Mouse (Mus musculus): ENCODE data around the gene Mindy4b-ps. TPM values are rescaled to one million over a fixed set of nuclear protein-coding genes. Genes with fewer than 3 reads are reported as not detected.

The Mindy4b-ps gene
- polyA plus RNA-seq, 1 experiment from 2014 or later, result not detected

- no peak overlapping the region for H3K27ac ChIP-seq (ENCODE audit: low read depth, low read length)
- H3K9ac ChIP-seq (ENCODE audit: low read depth, low read length), result no peak overlapping the region
- no peak overlapping the region for H3K4me2 ChIP-seq (replicated peaks; ENCODE audit: low read depth, low read length)
- ATAC-seq (ENCODE audit: low FRiP score, low TSS enrichment), result no peak
- no peak overlapping the region for H3K4me3 ChIP-seq (ENCODE audit: low read length)
- no peaks in the 10 kb centered on the region for H3K4me1 ChIP-seq (ENCODE audit: control insufficient read depth, insufficient read depth, low read length)
- 86% methylated on average over 14 of the region's 14 CpGs for WGBS
- no peaks in the 10 kb centered on the region for H3K27me3 ChIP-seq (ENCODE audit: control insufficient read depth, insufficient read depth, low read length)
- H3K9me3 ChIP-seq (ENCODE audit: control insufficient read depth, low read length), result no peaks in the 10 kb centered on the region
- no peaks in the 10 kb centered on the region for H3K36me3 ChIP-seq (ENCODE audit: control insufficient read depth, insufficient read depth, low read length)
Measured at GRCm38 (mm10) chr3:58828366-58829153, 6.4 kb upstream of the Mindy4b-ps start.

DNA sequence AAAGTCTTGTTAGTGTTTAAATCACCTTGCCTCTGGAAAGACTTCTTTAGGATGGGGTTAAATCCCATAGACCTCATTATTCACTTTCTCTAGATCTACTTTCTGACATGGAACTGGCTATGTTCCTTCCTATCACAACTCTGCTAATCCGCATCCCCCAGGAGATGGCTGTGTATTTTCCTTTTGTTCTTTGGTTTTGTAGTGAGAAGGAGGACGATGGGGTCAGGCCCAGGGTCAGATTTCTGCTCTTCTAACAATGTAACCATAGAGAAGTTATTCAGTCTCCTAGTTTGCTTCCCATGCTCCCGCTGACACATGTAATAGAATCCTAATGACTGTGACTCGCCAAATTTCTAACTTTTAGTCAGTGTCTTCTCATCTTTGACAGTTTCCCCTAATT, 4.2 kb upstream of the Mindy4b-ps start:
- no peak for ATAC-seq (ENCODE audit: low FRiP score, low TSS enrichment)
- H3K36me3 ChIP-seq (ENCODE audit: control insufficient read depth, insufficient read depth, low read length), result no peaks in the 10 kb centered on the region
- no peak overlapping the region for H3K27ac ChIP-seq (ENCODE audit: low read depth, low read length)
- H3K4me3 ChIP-seq (ENCODE audit: low read length), result no peak overlapping the region
- H3K4me2 ChIP-seq (replicated peaks; ENCODE audit: low read depth, low read length), result no peak overlapping the region
- 44% methylated on average over 4 of the region's 4 CpGs for WGBS
- H3K4me1 ChIP-seq (ENCODE audit: control insufficient read depth, insufficient read depth, low read length), result no peaks in the 10 kb centered on the region
- H3K27me3 ChIP-seq (ENCODE audit: control insufficient read depth, insufficient read depth, low read length), result no peaks in the 10 kb centered on the region
- no peak overlapping the region for H3K9ac ChIP-seq (ENCODE audit: low read depth, low read length)
- no peaks in the 10 kb centered on the region for H3K9me3 ChIP-seq (ENCODE audit: control insufficient read depth, low read length)

DNA sequence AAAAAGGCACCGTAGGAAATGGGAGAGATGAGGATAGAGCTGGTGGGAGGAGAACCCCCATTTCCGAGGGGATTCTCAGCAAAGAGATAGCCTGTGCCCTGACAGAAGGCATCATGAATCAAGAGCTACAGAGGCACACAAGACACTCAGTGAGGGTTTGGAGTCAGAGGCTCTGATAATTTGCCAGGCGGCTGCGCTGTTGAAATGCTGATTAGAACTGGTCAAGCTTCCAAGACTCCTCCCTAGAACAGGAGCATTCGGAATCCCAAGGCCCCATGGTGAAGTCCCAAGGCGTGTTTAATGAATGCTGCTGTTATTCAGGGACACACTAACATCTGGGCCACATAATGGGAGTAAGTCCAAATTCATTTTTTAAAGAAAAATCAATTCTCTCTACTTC, 4.8 kb downstream of the Mindy4b-ps start:
- Histone ChIP-seq H3K9me3 (ENCODE audit: control insufficient read depth, low read length) (no peaks in the 10 kb centered on the region), H3K4me3 (ENCODE audit: low read length) (no peak overlapping the region), H3K9ac (ENCODE audit: low read depth, low read length) (no peak overlapping the region), H3K4me1 (ENCODE audit: control insufficient read depth, insufficient read depth, low read length) (no peaks in the 10 kb centered on the region), H3K27ac (ENCODE audit: low read depth, low read length) (no peak overlapping the region), H3K36me3 (ENCODE audit: control insufficient read depth, insufficient read depth, low read length) (no peaks in the 10 kb centered on the region), H3K4me2 (replicated peaks; ENCODE audit: low read depth, low read length) (no peak overlapping the region), H3K27me3 (ENCODE audit: control insufficient read depth, insufficient read depth, low read length) (no peaks in the 10 kb centered on the region)
- 51% methylated on average over 6 of the region's 6 CpGs for WGBS
- no peak for ATAC-seq (ENCODE audit: low FRiP score, low TSS enrichment)

DNA sequence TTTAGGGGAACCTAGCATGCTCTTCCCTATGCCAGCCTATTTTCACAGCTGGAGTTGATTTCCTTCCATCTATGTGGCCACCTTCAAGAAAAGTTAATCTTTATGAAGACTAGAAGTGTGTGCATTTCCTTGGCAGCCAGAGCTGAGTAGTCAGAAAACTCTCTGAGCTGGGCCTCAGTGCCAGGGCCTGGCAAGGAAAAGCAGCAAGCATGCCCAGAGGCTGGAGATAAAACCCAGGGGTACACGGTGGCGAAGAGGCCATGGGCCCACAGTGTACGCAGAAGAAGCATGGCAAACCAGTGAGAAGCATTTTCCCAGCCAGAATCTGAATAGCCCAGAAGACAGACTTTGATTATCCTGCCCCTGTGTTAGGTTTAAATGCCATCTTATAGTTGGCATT, 7.9 kb downstream of the Mindy4b-ps start:
- H3K27ac ChIP-seq (ENCODE audit: low read depth, low read length), result no peak overlapping the region
- no peaks in the 10 kb centered on the region for H3K9me3 ChIP-seq (ENCODE audit: control insufficient read depth, low read length)
- H3K9ac ChIP-seq (ENCODE audit: low read depth, low read length), result no peak overlapping the region
- H3K4me1 ChIP-seq (ENCODE audit: control insufficient read depth, insufficient read depth, low read length), result no peaks in the 10 kb centered on the region
- WGBS, result 89% methylated on average over 3 of the region's 3 CpGs
- no peak for ATAC-seq (ENCODE audit: low FRiP score, low TSS enrichment)
- H3K4me2 ChIP-seq (replicated peaks; ENCODE audit: low read depth, low read length), result no peak overlapping the region
- H3K36me3 ChIP-seq (ENCODE audit: control insufficient read depth, insufficient read depth, low read length), result no peaks in the 10 kb centered on the region
- no peaks in the 10 kb centered on the region for H3K27me3 ChIP-seq (ENCODE audit: control insufficient read depth, insufficient read depth, low read length)
- H3K4me3 ChIP-seq (ENCODE audit: low read length), result no peak overlapping the region

GRCm38 (mm10) chr3:58810353-58810752, 11.8 kb downstream of the Mindy4b-ps start:
- no peaks in the 10 kb centered on the region for H3K4me1 ChIP-seq (ENCODE audit: control insufficient read depth, insufficient read depth, low read length)
- H3K4me3 ChIP-seq (ENCODE audit: low read length), result no peak overlapping the region
- 22% methylated on average over 11 of the region's 11 CpGs for WGBS
- H3K27me3 ChIP-seq (ENCODE audit: control insufficient read depth, insufficient read depth, low read length), result no peaks in the 10 kb centered on the region
- H3K36me3 ChIP-seq (ENCODE audit: control insufficient read depth, insufficient read depth, low read length), result no peaks in the 10 kb centered on the region
- H3K9ac ChIP-seq (ENCODE audit: low read depth, low read length), result no peak overlapping the region
- H3K27ac ChIP-seq (ENCODE audit: low read depth, low read length), result no peak overlapping the region
- no peak overlapping the region for H3K4me2 ChIP-seq (replicated peaks; ENCODE audit: low read depth, low read length)
- peak; percentile 60; the same call in 1 of the 2 replicates for ATAC-seq (ENCODE audit: low FRiP score, low TSS enrichment)
- H3K9me3 ChIP-seq (ENCODE audit: control insufficient read depth, low read length), result no peaks in the 10 kb centered on the region

DNA sequence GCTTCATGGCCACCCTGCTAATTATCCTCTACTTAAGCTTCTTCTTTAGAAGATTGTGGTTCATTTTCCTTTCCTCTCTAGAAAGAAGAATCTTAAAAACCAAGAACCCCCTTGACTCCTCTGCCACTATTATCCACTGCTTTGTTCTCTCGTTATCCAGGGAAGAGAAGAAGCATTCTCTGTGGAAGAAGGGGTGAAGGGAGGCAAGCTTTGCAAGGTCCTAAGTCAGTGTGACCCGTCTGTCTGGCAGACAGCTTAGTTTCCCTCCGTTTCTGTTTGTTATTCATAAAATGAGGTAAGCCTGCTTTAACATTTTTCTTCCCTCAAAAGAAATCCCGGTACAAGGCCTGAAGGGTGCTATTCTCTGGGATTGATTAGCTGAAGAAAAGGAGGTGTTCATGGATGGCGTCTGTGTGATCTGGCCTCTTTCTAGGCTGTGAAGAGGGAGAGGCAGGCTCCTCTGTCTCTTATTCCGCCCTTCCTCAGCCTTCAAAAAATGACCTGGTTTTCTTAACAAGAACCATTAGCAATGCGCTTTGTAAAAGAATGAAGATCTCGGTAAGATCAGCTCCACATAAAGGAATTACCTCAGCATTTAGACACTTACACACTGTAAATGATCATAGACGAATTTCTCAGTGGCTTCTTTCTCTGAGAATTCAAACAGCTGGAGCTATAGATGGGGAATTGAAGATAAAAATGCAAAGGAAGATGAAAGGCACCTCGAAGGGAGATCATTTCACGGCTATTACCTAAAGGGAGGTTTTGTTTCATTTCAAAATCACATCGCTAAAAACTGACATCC, 12.8 kb downstream of the Mindy4b-ps start:
- no peaks in the 10 kb centered on the region for H3K9me3 ChIP-seq (ENCODE audit: control insufficient read depth, low read length)
- H3K36me3 ChIP-seq (ENCODE audit: control insufficient read depth, insufficient read depth, low read length), result no peaks in the 10 kb centered on the region
- H3K9ac ChIP-seq (ENCODE audit: low read depth, low read length), result no peak overlapping the region
- ATAC-seq (ENCODE audit: low FRiP score, low TSS enrichment), result no peak
- no peak overlapping the region for H3K27ac ChIP-seq (ENCODE audit: low read depth, low read length)
- H3K4me2 ChIP-seq (replicated peaks; ENCODE audit: low read depth, low read length), result no peak overlapping the region
- 66% methylated on average over 12 of the region's 12 CpGs for WGBS
- no peaks in the 10 kb centered on the region for H3K27me3 ChIP-seq (ENCODE audit: control insufficient read depth, insufficient read depth, low read length)
- H3K4me3 ChIP-seq (ENCODE audit: low read length), result no peak overlapping the region
- no peaks in the 10 kb centered on the region for H3K4me1 ChIP-seq (ENCODE audit: control insufficient read depth, insufficient read depth, low read length)

DNA sequence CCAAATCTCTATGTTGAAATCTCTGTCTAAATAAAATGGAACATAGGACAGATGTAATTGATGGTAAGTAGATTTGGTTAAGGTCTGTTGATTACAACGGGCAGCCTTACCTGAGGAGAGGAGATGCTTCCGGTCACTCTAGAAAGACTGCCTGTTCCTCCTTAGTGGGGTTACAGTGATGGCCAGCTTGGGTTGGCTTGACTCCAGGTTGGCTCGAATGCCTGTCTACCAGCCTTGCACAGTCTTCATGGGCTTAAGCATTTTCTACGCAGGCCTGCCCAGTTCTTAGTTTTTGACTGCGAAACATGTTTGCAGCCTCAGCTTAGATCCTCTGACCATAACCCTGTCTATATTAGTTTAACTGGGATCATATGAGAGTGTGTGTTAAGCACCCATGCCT, 13.5 kb downstream of the Mindy4b-ps start:
- ATAC-seq (ENCODE audit: low FRiP score, low TSS enrichment), result no peak
- WGBS, result 89% methylated on average over 5 of the region's 5 CpGs
- H3K9ac ChIP-seq (ENCODE audit: low read depth, low read length), result no peak overlapping the region
- H3K4me2 ChIP-seq (replicated peaks; ENCODE audit: low read depth, low read length), result no peak overlapping the region
- no peaks in the 10 kb centered on the region for H3K36me3 ChIP-seq (ENCODE audit: control insufficient read depth, insufficient read depth, low read length)
- H3K4me1 ChIP-seq (ENCODE audit: control insufficient read depth, insufficient read depth, low read length), result no peaks in the 10 kb centered on the region
- no peaks in the 10 kb centered on the region for H3K9me3 ChIP-seq (ENCODE audit: control insufficient read depth, low read length)
- no peak overlapping the region for H3K27ac ChIP-seq (ENCODE audit: low read depth, low read length)
- H3K27me3 ChIP-seq (ENCODE audit: control insufficient read depth, insufficient read depth, low read length), result no peaks in the 10 kb centered on the region
- no peak overlapping the region for H3K4me3 ChIP-seq (ENCODE audit: low read length)

DNA sequence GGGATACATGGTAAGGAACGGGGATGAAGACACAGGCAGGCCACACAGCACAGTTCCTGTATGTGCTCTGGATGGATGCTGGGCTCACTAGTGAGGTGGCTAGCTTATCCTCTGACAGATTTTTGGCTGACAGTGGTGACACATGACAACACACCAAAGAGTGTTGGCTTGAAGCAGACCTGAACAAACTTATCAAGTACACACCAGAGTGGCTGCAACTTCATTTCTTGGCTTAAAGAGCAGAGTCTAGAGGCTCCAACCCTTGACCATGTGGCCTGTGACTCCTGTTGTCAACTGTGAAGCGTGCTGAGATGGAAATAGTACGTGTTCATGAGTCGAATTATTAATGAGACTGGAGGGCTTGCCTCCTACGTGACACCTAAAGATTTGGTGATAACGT, 17.4 kb downstream of the Mindy4b-ps start:
- Histone ChIP-seq H3K9ac (ENCODE audit: low read depth, low read length) (no peak overlapping the region), H3K27ac (ENCODE audit: low read depth, low read length) (no peak overlapping the region), H3K4me2 (replicated peaks; ENCODE audit: low read depth, low read length) (no peak overlapping the region), H3K4me1 (ENCODE audit: control insufficient read depth, insufficient read depth, low read length) (no peaks in the 10 kb centered on the region), H3K9me3 (ENCODE audit: control insufficient read depth, low read length) (no peaks in the 10 kb centered on the region), H3K27me3 (ENCODE audit: control insufficient read depth, insufficient read depth, low read length) (no peaks in the 10 kb centered on the region), H3K36me3 (ENCODE audit: control insufficient read depth, insufficient read depth, low read length) (no peaks in the 10 kb centered on the region), H3K4me3 (ENCODE audit: low read length) (no peak overlapping the region)
- no peak for ATAC-seq (ENCODE audit: low FRiP score, low TSS enrichment)
- 87% methylated on average over 6 of the region's 6 CpGs for WGBS

DNA sequence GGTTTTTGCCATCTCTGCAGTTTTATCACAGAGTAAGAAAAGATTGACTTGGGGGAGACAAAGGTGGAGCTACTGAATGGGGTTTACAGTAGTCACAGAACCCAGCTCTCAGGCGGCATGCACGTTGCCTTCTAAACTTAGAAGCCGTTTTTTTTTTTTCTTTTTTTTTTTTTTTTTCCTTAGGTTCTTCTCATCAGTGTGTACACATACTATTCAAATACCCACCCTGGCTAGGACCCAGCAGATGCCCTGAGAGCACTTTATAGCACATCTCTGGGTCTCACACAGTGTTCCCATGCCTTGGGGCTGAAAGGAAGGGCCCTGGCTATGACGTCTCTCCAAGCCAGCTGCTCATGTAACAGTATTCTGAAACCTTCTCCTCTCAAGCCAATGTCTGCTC, 23.4 kb downstream of the Mindy4b-ps start:
- Histone ChIP-seq H3K4me3 (ENCODE audit: low read length) (no peak overlapping the region), H3K9me3 (ENCODE audit: control insufficient read depth, low read length) (no peaks in the 10 kb centered on the region), H3K27ac (ENCODE audit: low read depth, low read length) (no peak overlapping the region), H3K9ac (ENCODE audit: low read depth, low read length) (no peak overlapping the region), H3K27me3 (ENCODE audit: control insufficient read depth, insufficient read depth, low read length) (no peaks in the 10 kb centered on the region), H3K36me3 (ENCODE audit: control insufficient read depth, insufficient read depth, low read length) (no peaks in the 10 kb centered on the region), H3K4me2 (replicated peaks; ENCODE audit: low read depth, low read length) (no peak overlapping the region), H3K4me1 (ENCODE audit: control insufficient read depth, insufficient read depth, low read length) (no peaks in the 10 kb centered on the region)
- no peak for ATAC-seq (ENCODE audit: low FRiP score, low TSS enrichment)
- WGBS, result 80% methylated on average over 4 of the region's 4 CpGs

Measured in kidney, embryonic 14.5 days (tissue).